ENCODE assay signal across 9 mouse cellular contexts in the genomic region with DNA sequence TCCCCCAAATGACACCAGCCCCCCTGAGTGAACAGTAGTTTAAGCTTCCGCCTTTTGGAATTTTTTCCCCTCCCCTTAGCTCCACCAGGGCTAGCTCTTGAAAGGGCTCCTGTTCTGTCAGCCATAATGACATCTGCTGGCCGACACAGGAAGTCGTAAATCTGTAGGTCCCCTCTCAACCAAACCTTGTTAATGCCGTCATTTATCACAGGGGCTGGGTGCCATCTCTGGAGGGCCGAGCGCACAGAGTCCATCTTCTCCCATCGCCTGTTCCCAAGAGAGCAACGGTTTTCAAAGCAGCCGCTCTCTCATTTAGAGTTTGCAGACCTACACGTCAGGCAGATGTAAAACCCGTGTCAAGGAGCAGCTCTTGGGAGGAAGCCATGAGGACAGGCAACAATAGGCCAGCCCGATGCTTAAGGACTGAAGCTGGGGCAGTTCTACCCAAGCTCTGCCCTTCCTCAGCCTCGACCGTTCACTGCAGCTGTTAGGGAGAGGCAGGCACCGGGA. TPM values are rescaled to one million over a fixed set of nuclear protein-coding genes. Genes with fewer than 3 reads are reported as not detected.
DNase-seq lines count a peak whose midpoint lies in the region; ATAC-seq and TF ChIP-seq lines count a peak whose summit lies in the region.
"Had no signal": no experiment of that assay in that cellular context is flagged by ENCODE, and none has a peak within 500 bp of the region (broad histone marks: within the 10 kb centered on the region; RNA-seq: fewer than 3 reads in every experiment).

No protein-coding gene starts in this region.

- ATAC-seq in kidney, postnatal 0 days (replicated peaks; ENCODE audit: low FRiP score, low read depth): peak; percentile 66
- ATAC-seq in neural tube, embryonic 11.5 days (ENCODE audit: insufficient read depth, low FRiP score, low TSS enrichment): peak; percentile 73

- peak overlapping the region; percentile 18; the same call in 1 of the 2 replicates for H3K4me3 ChIP-seq in kidney, postnatal 0 days (replicated peaks; ENCODE audit: low read depth, low read length)
- H3K4me3 ChIP-seq in neural tube, embryonic 11.5 days (ENCODE audit: low read depth, low read length): no peak overlapping the region

- no peaks in the 10 kb centered on the region for H3K27me3 ChIP-seq in kidney, postnatal 0 days (ENCODE audit: insufficient read depth, low read length)
- H3K27me3 ChIP-seq in neural tube, embryonic 11.5 days (ENCODE audit: control insufficient read depth, insufficient read depth, low read length): no peaks in the 10 kb centered on the region

- 1% methylated on average over 15 of the region's 15 CpGs for WGBS in kidney, postnatal 0 days
- WGBS in neural tube, embryonic 11.5 days: 4% methylated on average over 15 of the region's 15 CpGs

- peak; percentile 60 to 67 for DNase-seq in cerebellum, postnatal 10 days
- DNase-seq in cerebellum, adult 18-20 months: no peak
- peak; percentile 18 for DNase-seq in thymus, postnatal 4 days
- no peak for DNase-seq in thymus, postnatal 0 days (ENCODE audit: low spot score)
- DNase-seq in kidney, postnatal 0 days (ENCODE audit: low spot score): peak; percentile 95
- DNase-seq in neural tube, embryonic 11.5 days (ENCODE audit: low spot score): peak; percentile 65
- no peak for DNase-seq in spleen, postnatal 36 days (ENCODE audit: low spot score in 2 of 2)
- DNase-seq in urinary bladder, adult 18-20 months (ENCODE audit: low spot score in 2 of 2): no peak

- H3K9me3 ChIP-seq in kidney, postnatal 0 days (replicated peaks; ENCODE audit: low read length): no peaks in the 10 kb centered on the region
- no peaks in the 10 kb centered on the region for H3K9me3 ChIP-seq in neural tube, embryonic 11.5 days (ENCODE audit: control insufficient read depth, low read length)

- peak; percentile 49 for TF ChIP-seq CTCF in kidney, postnatal 0 days (IDR thresholded peaks at IDR 0.05; ENCODE audit: low read depth)

- H3K9ac ChIP-seq in kidney, postnatal 0 days (ENCODE audit: low read depth, low read length): peak overlapping the region; percentile 49; the same call in 1 of the 2 replicates
- peak overlapping the region; percentile 36 for H3K9ac ChIP-seq in neural tube, embryonic 11.5 days (ENCODE audit: low read length)

- H3K36me3 ChIP-seq in kidney, postnatal 0 days (ENCODE audit: insufficient read depth, low read length): no peaks in the 10 kb centered on the region
- no peaks in the 10 kb centered on the region for H3K36me3 ChIP-seq in neural tube, embryonic 11.5 days (ENCODE audit: control insufficient read depth, insufficient read depth, low read length)

- peak overlapping the region; percentile 71; the same call in 1 of the 2 replicates for H3K27ac ChIP-seq in kidney, postnatal 0 days
- H3K27ac ChIP-seq in neural tube, embryonic 11.5 days (ENCODE audit: low read depth, low read length): peak overlapping the region; percentile 47

- peak overlapping the region; percentile 61 for H3K4me2 ChIP-seq in kidney, postnatal 0 days (ENCODE audit: low read length)
- H3K4me2 ChIP-seq in neural tube, embryonic 11.5 days (ENCODE audit: low read depth): peak overlapping the region; percentile 34

- H3K4me1 ChIP-seq in kidney, postnatal 0 days (replicated peaks; ENCODE audit: insufficient read depth, low read length): peaks cover 7% of the 10 kb centered on the region
- H3K4me1 ChIP-seq in neural tube, embryonic 11.5 days (ENCODE audit: control insufficient read depth, insufficient read depth, low read length): peaks cover 7% of the 10 kb centered on the region; the same call in 1 of the 2 replicates

RNA-seq across cellular contexts. Expression of a gene that starts 11.6 kb away (rescaled TPM):
- polyA plus RNA-seq in thymus, postnatal 0 days (2015; fragmentation: Nextera tagmentation; extraction: Ambion mirVana): 1.1 and 1.7 TPM in 2 replicates
- polyA plus RNA-seq in kidney, postnatal 0 days (2015; fragmentation: Nextera tagmentation; extraction: Ambion mirVana): 9.8 and 10.7 TPM in 2 replicates
- polyA plus RNA-seq in neural tube, embryonic 11.5 days (2014; fragmentation: Nextera tagmentation; extraction: Ambion mirVana): 9.1 and 9.8 TPM in 2 replicates
- polyA plus RNA-seq: C2C12 had no signal

RNA-seq across cellular contexts. Expression of a gene that starts 33.7 kb away (rescaled TPM):
- not detected in 2 replicates for polyA plus RNA-seq in thymus, postnatal 0 days (2015; fragmentation: Nextera tagmentation; extraction: Ambion mirVana)
- polyA plus RNA-seq in kidney, postnatal 0 days (2015; fragmentation: Nextera tagmentation; extraction: Ambion mirVana): not detected in 2 replicates
- not detected in 2 replicates for polyA plus RNA-seq in neural tube, embryonic 11.5 days (2014; fragmentation: Nextera tagmentation; extraction: Ambion mirVana)
- polyA plus RNA-seq: C2C12 had no signal

Comparison
In these comparisons a context has a peak if more than half of its experiments do, and no peak if none do; other contexts are left out.
1. DNase-seq: peak in cerebellum, postnatal 10 days (2 of 2), thymus, postnatal 4 days (single experiment), kidney, postnatal 0 days (single experiment) and neural tube, embryonic 11.5 days (single experiment); none in cerebellum, adult 18-20 months (0 of 2), thymus, postnatal 0 days (single experiment), spleen, postnatal 36 days (0 of 2) and urinary bladder, adult 18-20 months (0 of 2).